In the genomic region with DNA sequence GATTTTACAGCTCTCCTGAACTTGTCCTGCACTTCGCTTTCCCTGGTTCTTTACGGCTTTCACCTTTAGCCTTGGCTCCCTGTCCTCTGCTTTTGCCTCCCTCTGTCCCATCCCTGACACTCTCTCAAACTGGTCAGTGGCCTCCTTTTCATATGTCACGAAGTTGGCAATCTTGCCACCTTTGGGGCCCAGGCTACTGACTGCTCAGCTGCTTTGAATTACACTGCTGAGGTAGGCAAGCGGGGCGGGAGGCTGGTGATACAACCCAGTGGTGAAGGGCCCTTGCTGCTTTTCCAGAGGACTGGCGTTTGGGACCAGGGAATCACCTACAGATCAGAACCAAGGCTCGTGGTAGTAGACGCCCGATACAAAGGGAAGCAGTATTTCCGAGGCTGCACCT, we compare ENCODE assay signal across 2 mouse cellular contexts.
TF ChIP-seq lines count a peak whose summit lies in the region.

No protein-coding gene starts in this region.

TF ChIP-seq in ES-E14, 5 proteins besides CTCF, POLR2A, EP300 and RAD21 (continued from another document):
- TF ChIP-seq ZNF384 (IDR thresholded peaks at IDR 0.05; ENCODE audit: low read depth, low read length): no peak
- no peak for TF ChIP-seq CHD2 (IDR thresholded peaks at IDR 0.05; ENCODE audit: low read depth, low read length)

TF ChIP-seq in myocyte, 11 proteins besides CTCF, POLR2A, EP300 and RAD21 (continued from another document):
- TF ChIP-seq MYOD1 (IDR thresholded peaks at IDR 0.05; ENCODE audit: control insufficient read depth in 1 of 3, insufficient read length in 2 of 3, low read depth in 2 of 3) (no peak), CEBPB (IDR thresholded peaks at IDR 0.05; ENCODE audit: insufficient read depth, poor library complexity, severe bottlenecking) (no peak), REST (IDR thresholded peaks at IDR 0.05; ENCODE audit: insufficient read depth, insufficient read length) (no peak), SRF (IDR thresholded peaks at IDR 0.05; ENCODE audit: control insufficient read depth, insufficient read length, low read depth) (no peak), MYOG (IDR thresholded peaks at IDR 0.05; ENCODE audit: control insufficient read depth in 1 of 3, insufficient read depth in 1 of 3, insufficient read length in 2 of 3, low read depth in 2 of 3) (no peak), POLR2AphosphoS2 (IDR thresholded peaks at IDR 0.05; ENCODE audit: insufficient read length, low read depth) (no peak), E2F4 (IDR thresholded peaks at IDR 0.05; ENCODE audit: insufficient read depth) (no peak)
